Mouse (Mus musculus) layer of hippocampus, postnatal 10 days (tissue): Measurements from ENCODE around the gene Spib. TPM values are rescaled to one million over a fixed set of nuclear protein-coding genes. Genes with fewer than 3 reads are reported as not detected.

Source experiments
- DNase-seq, 2 experiments: peaks; one replicate each; pipeline ENCODE4 v3.0.0; 2021; ENCODE audit warnings: low spot score in 2 of 2
- total RNA-seq, 2 experiments: library from RNA; stranded (reverse); gene quantifications; 2 replicates each; pipeline ENCODE4 v1.2.3; 2021

Gene Spib
- total RNA-seq, 2 experiments from 2014 or later, result 0.11 TPM; not detected in 1

DNA sequence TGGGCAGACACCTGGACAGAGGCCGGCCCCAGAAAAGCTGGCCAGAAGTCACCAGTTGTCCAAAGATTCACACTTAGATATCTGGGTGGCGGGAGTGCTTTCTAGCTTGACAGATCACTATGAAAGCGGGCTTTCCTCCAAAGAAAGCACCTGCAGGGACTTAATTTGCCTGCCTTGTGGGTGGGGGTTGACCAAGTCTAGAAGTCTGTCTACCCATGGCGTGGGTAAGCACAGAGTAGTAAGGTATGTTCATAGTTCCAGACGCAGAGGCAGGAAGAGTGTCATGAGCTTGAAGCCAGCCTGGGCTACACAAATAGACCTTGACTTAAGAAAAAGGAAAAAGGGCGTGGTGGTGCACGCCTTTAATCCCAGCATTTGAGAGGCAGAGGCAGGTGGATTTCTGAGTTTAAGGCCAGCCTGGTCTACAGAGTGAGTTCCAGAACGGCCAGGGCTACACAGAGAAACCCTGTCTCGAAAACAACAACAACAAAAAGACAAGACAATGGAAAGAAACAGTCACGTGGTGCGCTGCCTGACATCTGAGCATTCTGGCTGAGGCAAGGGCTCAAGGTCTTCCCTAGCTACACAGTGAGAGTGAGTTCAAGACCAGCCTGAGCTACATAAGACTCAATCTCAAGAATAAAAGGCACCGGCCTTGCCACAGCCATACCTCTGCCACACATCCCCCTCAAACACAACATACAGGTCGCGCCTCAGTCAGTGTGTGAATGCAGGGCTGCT is 5.3 kb downstream of the Spib start:
- DNase-seq, result no peak

DNA sequence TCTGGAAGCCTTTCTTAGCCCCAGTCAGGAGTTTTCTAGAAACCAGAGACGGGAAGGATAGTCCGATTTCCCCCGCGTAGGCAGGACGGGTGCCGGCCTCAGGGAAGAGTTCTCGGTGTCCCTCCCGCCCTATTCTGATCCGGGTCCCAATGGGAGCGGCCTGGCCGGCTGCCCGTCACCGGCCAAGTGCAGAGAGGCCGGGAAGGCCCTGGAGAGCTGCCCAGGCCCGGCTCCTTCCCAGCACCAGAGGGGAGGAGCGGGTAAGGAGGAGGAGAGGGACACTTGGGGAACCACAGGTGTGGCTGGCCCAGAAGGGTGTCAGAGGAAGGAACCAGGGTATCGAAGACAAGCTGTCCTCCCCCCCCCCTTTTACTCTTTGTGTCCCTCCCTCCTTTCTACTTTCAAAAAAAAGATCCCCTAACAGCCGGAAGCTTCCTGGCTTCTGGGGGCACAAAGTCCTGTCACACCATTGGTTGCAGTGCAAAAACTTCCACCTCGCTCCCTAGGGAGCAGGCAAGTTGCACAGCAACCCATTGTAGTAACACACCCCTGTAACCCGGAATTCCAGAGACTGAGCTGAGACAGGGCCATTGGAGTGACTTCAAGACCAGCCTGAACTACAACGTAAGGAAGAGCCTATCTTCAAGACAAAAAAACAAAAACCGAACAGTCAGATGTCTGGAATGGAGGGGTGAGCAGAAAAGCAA is 6.6 kb downstream of the Spib start:
- DNase-seq, result peak; percentile 44 to 67

DNA sequence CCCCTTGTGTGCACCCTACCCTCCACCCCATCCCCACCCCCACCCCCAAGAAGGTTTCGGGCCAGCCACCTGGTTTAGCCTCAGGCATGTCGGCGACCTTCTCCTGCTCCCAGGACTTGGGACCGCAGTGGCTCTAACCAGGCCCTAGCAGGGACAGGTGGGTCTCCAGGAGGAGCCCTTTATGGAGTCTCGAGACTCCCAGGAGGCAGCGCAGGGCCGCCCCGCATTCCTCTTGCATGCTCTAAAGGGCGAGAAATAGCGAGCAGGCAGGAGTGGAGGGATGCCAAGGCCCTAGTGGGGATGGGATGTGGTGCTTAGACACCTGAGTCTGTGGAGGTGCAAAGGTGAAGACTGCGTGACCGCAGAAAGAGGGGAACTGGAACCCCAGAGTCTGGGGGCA is 7.4 kb downstream of the Spib start, which contains the start of gene Mybpc2:
Gene Mybpc2 (minus strand): TSS at position 155 of the 400 bp plus-strand sequence.
- DNase-seq, result no peak

- no peak for DNase-seq
Measured at GRCm38 (mm10) chr7:44523056-44523455, 8.8 kb downstream of the Spib start.

DNA sequence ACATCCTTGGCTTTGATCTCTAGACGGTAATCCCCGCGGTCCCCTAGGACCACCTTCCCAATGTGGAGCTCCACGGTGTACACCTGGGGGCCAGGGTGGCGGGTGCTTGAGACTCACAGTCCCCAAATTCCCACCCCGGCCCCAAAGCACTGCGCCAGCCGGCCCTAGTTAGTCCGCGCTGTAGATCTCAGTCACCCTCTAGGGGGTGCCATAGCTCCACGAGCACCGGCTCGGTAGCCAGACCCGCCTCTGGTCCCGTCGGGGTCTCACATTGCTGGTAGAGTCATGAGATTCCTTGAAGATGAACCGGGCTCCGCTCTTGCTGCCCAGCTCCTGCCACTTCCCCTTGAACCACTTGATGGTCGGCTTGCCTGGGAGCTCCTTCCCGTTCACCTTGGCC is 10.2 kb downstream of the Spib start:
- peak; percentile 65 to 77 for DNase-seq

- DNase-seq, result no peak
Measured at GRCm38 (mm10) chr7:44520990-44521389, 10.9 kb downstream of the Spib start.

DNA sequence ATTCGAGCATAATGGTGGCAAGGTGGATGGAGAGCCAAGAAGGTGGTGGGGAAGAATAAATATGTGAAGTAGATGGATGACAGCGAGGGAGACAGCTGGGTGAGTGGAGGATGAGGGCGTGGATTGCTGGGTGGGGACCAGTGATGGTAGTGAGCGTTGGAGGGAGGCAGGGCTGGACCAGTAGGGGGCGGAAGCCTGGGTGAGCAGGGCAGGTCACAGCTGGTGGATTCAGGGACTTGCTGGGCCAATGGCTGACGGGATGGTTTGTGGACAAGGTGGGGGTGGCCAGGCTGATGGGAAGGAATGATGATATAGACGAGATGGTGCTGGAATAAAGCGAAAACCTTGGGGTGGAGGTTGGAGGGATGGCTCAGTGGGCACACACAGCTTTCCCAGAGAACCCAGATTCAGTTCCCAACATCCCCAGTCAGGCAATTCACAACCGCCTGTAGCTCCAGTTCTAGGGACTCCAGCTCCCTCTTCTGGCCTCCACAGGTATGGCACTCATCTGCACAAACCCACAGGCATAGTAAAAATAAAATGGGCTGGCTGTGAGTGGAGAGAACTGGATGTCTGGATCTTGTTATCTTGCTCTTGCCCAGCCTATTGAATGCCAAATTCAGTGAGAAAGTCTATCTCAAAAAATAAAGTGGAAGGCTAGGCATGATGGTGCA is 12.5 kb downstream of the Spib start:
- DNase-seq, result no peak

DNA sequence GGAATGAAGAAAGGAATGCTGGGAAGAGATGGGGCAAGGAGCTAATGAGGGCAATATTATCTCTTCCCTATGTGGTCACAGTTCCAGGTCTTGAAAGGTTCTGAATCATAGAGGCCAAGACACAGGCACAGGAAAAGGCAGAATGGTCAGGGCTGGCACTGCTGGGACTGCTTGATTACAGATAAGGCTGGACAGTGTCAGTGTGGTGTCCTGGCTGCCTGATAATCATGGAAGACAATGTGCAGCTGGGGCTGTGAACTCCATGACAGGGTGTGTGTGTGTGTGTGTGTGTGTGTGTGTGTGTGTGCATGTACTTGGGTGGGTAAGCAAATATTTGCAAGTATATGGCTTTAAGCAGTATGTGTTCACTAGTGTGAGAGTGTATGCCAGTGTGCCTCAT is 24.4 kb downstream of the Spib start:
- no peak for DNase-seq

DNA sequence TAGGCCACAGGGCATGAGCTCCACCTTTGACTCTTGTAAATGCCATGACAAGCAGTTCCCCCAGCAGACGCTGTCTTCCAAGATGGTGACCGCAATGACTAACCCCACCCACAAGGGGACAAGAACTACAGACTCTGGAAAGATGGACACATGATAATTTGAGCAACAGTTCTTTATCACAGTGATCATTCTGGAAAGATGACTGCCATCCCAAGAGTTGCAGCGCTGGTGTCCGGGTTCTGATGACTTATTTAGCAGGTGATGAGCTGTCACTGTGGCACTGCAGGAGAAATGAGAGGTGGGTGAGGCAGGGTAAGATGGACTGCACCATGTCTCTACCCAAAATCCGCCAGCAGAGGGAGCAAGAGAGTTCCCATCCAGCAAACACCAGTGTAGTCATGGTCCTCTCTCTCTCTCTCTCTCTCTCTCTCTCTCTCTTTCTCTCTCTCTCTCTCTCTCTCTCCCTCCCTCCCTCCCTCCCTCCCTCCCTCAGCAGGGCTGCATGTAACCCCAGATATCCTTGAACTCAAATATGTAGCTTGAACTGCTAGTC is 30.2 kb downstream of the Spib start:
- DNase-seq, result peak; percentile 83 to 85

DNA sequence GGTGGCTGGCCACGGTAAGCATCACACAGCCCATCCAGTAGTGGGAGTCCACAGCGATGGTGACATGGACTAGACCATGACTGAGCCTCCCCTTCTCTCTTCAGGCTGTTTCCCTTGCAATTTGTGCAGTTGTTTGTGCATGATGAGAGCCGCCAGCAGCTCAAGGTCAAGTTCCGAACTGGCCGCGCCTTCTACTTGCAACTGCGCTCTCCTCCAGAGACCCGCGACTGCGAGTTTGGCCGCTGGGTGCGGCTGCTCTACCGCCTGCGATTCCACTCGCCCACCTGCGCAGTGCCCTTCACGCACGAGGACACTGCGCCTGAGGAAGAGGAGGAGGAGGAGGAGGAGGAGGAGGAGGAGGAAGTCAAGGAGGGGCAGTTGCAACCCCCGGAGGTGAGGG is 31.8 kb downstream of the Spib start:
- no peak for DNase-seq

GRCm38 (mm10) chr7:44498922-44499321 is 32.9 kb downstream of the Spib start:
- DNase-seq, result no peak

GRCm38 (mm10) chr7:44497361-44498055 is 34.4 kb downstream of the Spib start:
- no peak for DNase-seq

GRCm38 (mm10) chr7:44496771-44497109 is 35.1 kb downstream of the Spib start:
- DNase-seq, result no peak

DNA sequence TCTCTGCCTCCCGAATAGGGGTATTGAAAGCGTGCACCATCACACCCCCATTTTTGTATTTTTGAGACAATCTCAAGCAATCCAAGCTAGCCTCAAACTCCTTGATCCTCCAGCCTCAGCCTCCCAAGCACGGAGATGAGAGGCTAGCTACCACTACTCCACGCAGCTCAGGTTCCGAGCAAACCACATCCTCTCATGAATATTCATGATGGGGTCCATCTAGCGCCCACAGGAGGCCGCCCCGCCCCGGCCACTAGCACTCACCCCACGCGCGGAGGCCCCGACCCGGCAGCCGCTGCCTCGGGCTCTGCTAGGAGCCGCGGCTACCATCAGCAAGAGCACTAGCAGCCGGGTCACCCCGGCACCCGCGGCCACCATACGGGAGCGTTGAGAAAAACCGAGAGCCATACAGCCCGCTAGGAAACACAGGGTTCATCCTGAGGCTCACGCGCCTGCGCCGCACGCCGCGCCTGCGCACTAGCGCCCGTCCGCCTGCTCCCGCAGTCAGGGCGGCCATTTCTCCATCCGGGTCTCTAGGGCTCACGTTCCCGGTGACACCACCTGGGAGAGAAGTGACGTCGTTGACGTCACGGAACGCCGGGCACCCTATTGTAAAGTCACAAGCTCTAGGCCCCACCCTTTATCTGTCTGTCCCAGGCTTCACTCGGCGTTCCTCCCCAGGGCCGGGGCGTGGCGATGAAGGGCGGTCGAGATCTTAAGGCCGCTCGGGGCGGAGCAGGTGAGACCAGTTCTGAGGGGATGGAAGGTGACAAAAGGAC is 35.7 kb downstream of the Spib start, which contains the start of the genes Emc10 and Fam71e1:
Gene Emc10 (minus strand): TSS at position 538 of the 779 bp plus-strand sequence.
Gene Fam71e1 (plus strand): TSS at position 590 of the 779 bp plus-strand sequence.
- peak; percentile 97 to 98 for DNase-seq

GRCm38 (mm10) chr7:44495086-44495485 is 36.8 kb downstream of the Spib start:
- DNase-seq, result no peak

- DNase-seq, result no peak
Measured at GRCm38 (mm10) chr7:44494681-44495080, 37.2 kb downstream of the Spib start.

- no peak for DNase-seq
Measured at GRCm38 (mm10) chr7:44492166-44492826, 39.6 kb downstream of the Spib start.

DNA sequence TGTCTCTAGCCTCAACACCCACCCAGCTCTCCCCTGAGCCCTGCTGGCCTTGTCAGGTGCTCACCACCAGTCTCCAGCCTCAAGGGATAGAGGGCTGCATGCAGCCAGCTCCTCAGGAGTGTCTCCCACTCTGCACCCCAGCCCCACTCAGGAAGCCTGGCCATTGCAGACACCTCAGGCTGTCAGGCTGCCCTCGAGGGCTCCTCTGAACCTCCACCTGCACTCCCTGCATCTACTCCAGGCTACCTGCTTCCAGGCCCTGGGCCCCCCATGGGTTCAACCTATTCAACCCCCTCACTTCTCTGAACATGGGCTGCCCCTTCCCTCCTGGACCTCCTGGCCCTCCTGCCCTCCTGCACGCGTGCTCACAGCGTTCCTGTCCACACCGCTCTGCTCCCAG is 40.5 kb downstream of the Spib start:
- no peak for DNase-seq

GRCm38 (mm10) chr7:44490281-44490680 is 41.6 kb downstream of the Spib start:
- no peak for DNase-seq

GRCm38 (mm10) chr7:44488545-44488944 is 43.3 kb downstream of the Spib start:
- no peak for DNase-seq
